Mouse (Mus musculus) cerebellum, adult 2 months (tissue): Measurements from ENCODE around the gene Kcnq4.

Source experiments
- CTCF ChIP-seq: fragments of 200-500 bp; IDR thresholded peaks from 2 replicates; pipeline ENCODE4 v1.5.1; 2011; ENCODE audit warnings: low read depth, mild to moderate bottlenecking, control low read depth, low read length, moderate library complexity, borderline replicate concordance; ENCODE audit not compliant: insufficient read depth
- POLR2A ChIP-seq: fragments of 200-500 bp; IDR thresholded peaks from 2 replicates; pipeline ENCODE4 v1.6.1; 2011; ENCODE audit warnings: low read length, control low read depth, borderline replicate concordance; ENCODE audit not compliant: insufficient read depth

DNA sequence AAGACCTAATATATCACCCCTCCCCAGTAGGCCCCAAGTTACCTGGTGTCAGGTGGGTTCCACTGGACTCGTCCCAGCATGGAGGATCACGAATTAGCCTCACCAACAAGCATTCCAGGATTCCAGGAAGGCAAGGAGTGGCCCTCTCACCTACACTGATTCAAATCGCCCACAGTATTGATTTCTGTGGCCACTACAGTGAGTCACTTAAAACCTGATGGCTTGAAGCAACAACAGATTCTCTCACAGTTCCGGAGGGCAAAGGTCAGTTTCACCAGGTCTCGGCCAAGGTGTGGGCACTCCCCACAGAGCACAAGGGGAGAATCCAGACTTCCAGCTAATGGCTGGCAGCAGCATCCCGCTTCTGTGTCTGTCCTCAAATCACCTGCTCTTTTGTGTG, 59.1 kb downstream of the Kcnq4 start:
- TF ChIP-seq CTCF = no peak
- no peak for TF ChIP-seq POLR2A
